Mouse (Mus musculus): ENCODE measurements at regions not wholly inside any gene's neighbourhood (a gene's known extent, or its start where the extent isn't known, plus 50 kb on each side); places are given as distances from the start of the nearest gene placed in this dataset.
A peak's percentile ranks its signal among the peaks of the same experiment; 100 is the strongest.

DNA sequence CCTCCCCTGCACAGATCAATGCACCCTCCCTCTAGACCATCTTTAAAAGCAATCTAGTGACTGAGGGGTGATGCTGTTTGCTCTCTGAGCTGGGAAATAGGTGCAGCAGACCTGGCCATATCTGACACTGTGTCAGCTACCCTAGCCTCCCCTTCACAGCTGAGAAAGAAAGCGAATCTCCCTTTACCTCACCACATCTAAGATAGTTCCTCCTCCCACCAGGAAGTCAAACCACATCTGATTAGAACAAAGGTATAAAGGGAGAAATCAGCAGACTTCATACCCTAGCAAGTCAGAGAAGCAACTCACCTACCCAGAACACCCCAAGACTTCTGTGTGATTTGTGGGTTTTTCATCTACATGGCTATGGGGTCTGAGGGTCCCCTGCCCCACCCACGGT lies 175.6 kb upstream of the Cadm1 start:
- Histone ChIP-seq H3K36me3 (ENCODE audit: control insufficient read depth, insufficient read depth, low read length) (no peaks in the 10 kb centered on the region), H3K4me3 (replicated peaks; ENCODE audit: low read depth, low read length) (no peak overlapping the region), H3K9ac (replicated peaks; ENCODE audit: low read length) (no peak overlapping the region), H3K4me1 (ENCODE audit: control insufficient read depth, insufficient read depth, low read length) (peaks cover 17% of the 10 kb centered on the region), H3K4me2 (ENCODE audit: low read length) (no peak overlapping the region), H3K9me3 (ENCODE audit: control insufficient read depth, low read length) (no peaks in the 10 kb centered on the region), H3K27ac (replicated peaks; ENCODE audit: low read depth, low read length) (no peak overlapping the region), H3K27me3 (ENCODE audit: control insufficient read depth, insufficient read depth, low read length) (no peaks in the 10 kb centered on the region)
- no peak for ATAC-seq (ENCODE audit: low FRiP score, low TSS enrichment)
- WGBS: 94% methylated on average over 2 of the region's 2 CpGs
- no peak for DNase-seq

DNA sequence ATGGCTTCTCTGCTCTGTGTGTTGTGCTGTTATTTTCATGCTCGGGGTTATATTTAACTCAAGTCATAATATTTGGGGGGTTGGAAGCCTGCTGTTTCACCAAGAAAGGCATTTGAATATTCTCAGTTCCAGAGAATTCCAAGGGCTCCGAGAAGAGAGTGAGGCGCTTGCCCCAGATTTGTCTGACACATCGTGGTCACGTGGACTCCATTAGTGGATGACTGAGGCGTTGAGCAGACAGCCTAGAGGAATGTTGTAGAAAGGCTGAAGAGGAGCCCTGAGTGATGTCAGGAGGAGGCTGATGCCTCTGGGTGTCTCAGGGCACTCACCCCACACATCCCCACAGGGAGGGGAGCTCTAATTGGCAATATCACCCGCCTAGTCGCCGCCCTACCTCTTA lies 175.1 kb upstream of the Cadm1 start:
- Histone ChIP-seq H3K4me1 (ENCODE audit: control insufficient read depth, insufficient read depth, low read length) (peaks cover 17% of the 10 kb centered on the region), H3K36me3 (ENCODE audit: control insufficient read depth, insufficient read depth, low read length) (no peaks in the 10 kb centered on the region), H3K4me2 (ENCODE audit: low read length) (no peak overlapping the region), H3K9me3 (ENCODE audit: control insufficient read depth, low read length) (no peaks in the 10 kb centered on the region), H3K4me3 (replicated peaks; ENCODE audit: low read depth, low read length) (no peak overlapping the region), H3K9ac (replicated peaks; ENCODE audit: low read length) (no peak overlapping the region), H3K27ac (replicated peaks; ENCODE audit: low read depth, low read length) (no peak overlapping the region), H3K27me3 (ENCODE audit: control insufficient read depth, insufficient read depth, low read length) (no peaks in the 10 kb centered on the region)
- 89% methylated on average over 9 of the region's 9 CpGs for WGBS
- no peak for DNase-seq
- no peak for ATAC-seq (ENCODE audit: low FRiP score, low TSS enrichment)

DNA sequence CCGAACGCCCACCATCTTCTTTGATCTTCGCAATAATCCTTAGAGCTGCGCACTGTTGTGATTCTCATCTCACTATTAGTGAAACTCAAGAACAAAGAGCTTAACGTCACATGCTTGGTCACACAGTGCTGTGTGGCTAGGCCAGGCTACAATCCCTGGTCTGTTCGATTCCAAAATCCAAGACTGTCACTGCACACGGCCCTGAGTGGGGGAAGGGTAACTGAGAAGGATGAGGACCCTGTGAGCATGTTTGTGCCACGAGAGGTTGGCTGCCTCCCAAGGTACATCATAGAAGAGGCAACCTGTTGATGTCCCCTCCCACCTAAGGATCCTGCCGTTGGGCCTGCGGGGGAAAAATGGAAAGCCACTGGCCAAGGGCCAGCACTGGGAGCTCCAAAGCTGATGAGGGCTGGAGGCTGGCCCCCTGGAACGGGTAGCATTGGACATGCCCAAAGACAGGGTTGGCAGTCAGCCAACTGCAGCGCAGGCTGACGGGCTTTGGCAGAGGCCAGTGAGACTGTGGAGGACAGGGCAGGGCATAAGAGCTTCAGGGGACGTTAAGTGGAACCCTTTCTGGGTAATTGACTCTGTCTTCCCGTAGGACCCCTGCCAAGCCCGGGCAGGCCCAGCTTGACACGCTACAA lies 172.1 kb upstream of the Cadm1 start:
- no peak overlapping the region for H3K4me3 ChIP-seq (replicated peaks; ENCODE audit: low read depth, low read length)
- DNase-seq: peak; percentile 86
- H3K27me3 ChIP-seq (ENCODE audit: control insufficient read depth, insufficient read depth, low read length): peaks cover 10% of the 10 kb centered on the region
- no peak overlapping the region for H3K27ac ChIP-seq (replicated peaks; ENCODE audit: low read depth, low read length)
- H3K4me2 ChIP-seq (ENCODE audit: low read length): no peak overlapping the region
- peaks cover 26% of the 10 kb centered on the region for H3K4me1 ChIP-seq (ENCODE audit: control insufficient read depth, insufficient read depth, low read length)
- peak; percentile 87 for ATAC-seq (ENCODE audit: low FRiP score, low TSS enrichment)
- H3K9ac ChIP-seq (replicated peaks; ENCODE audit: low read length): no peak overlapping the region
- 44% methylated on average over 17 of the region's 17 CpGs for WGBS
- H3K9me3 ChIP-seq (ENCODE audit: control insufficient read depth, low read length): no peaks in the 10 kb centered on the region
- no peaks in the 10 kb centered on the region for H3K36me3 ChIP-seq (ENCODE audit: control insufficient read depth, insufficient read depth, low read length)

DNA sequence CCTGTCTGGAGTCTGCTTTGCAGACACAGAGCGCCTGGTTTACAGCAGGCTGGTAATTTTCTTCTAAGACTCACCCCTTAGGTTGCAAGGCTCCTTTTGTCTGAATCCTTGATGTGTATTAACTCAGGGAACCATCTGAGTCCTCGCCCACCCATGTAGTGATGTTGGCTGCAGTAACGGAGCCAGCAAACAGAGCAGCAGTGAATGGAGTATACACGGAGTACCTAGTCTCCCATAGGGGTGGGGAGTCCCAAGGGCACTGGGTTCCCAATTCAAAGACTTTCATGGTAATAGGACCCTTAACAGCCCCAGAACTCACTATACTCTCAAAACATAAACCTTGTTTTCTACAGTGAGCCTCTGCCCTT lies 171.6 kb upstream of the Cadm1 start:
- peaks cover 10% of the 10 kb centered on the region for H3K27me3 ChIP-seq (ENCODE audit: control insufficient read depth, insufficient read depth, low read length)
- ATAC-seq (ENCODE audit: low FRiP score, low TSS enrichment) (0 out of 2 replicates have a peak, but pooled peaks have one; percentile 9), DNase-seq (no peak)
- WGBS: 45% methylated on average over 4 of the region's 4 CpGs
- H3K4me1 ChIP-seq (ENCODE audit: control insufficient read depth, insufficient read depth, low read length): peaks cover 26% of the 10 kb centered on the region
- no peak overlapping the region for H3K4me2 ChIP-seq (ENCODE audit: low read length)
- no peak overlapping the region for H3K9ac ChIP-seq (replicated peaks; ENCODE audit: low read length)
- no peak overlapping the region for H3K4me3 ChIP-seq (replicated peaks; ENCODE audit: low read depth, low read length)
- no peaks in the 10 kb centered on the region for H3K36me3 ChIP-seq (ENCODE audit: control insufficient read depth, insufficient read depth, low read length)
- no peaks in the 10 kb centered on the region for H3K9me3 ChIP-seq (ENCODE audit: control insufficient read depth, low read length)
- no peak overlapping the region for H3K27ac ChIP-seq (replicated peaks; ENCODE audit: low read depth, low read length)

DNA sequence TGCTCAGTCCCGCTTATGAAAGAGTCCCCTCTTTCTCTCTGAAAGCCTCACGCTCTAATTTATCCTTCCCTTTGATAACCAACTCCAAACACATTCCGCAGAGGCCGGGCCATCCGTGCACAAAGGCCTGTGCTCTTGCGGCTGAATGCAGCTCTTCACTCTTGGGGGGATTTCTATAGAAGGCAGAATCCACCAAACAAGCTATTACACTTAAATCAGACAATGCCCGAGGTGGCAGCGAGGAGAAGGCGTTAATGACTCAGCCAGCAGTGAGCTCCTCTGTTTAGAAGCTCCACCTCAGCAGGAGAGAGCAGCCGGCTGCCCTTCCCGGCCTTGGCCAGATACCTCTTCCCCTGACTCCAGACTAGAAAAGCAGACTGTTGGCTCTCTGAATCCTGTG lies 166.9 kb upstream of the Cadm1 start:
- WGBS: 2% methylated on average over 11 of the region's 11 CpGs
- ATAC-seq (ENCODE audit: low FRiP score, low TSS enrichment) (no peak), DNase-seq (peak; percentile 60)
- H3K36me3 ChIP-seq (ENCODE audit: control insufficient read depth, insufficient read depth, low read length): no peaks in the 10 kb centered on the region
- H3K4me3 ChIP-seq (replicated peaks; ENCODE audit: low read depth, low read length): no peak overlapping the region
- no peak overlapping the region for H3K27ac ChIP-seq (replicated peaks; ENCODE audit: low read depth, low read length)
- peaks cover 32% of the 10 kb centered on the region for H3K4me1 ChIP-seq (ENCODE audit: control insufficient read depth, insufficient read depth, low read length)
- H3K9ac ChIP-seq (replicated peaks; ENCODE audit: low read length): no peak overlapping the region
- H3K9me3 ChIP-seq (ENCODE audit: control insufficient read depth, low read length): no peaks in the 10 kb centered on the region
- H3K4me2 ChIP-seq (ENCODE audit: low read length): no peak overlapping the region
- peaks cover 16% of the 10 kb centered on the region for H3K27me3 ChIP-seq (ENCODE audit: control insufficient read depth, insufficient read depth, low read length)

DNA sequence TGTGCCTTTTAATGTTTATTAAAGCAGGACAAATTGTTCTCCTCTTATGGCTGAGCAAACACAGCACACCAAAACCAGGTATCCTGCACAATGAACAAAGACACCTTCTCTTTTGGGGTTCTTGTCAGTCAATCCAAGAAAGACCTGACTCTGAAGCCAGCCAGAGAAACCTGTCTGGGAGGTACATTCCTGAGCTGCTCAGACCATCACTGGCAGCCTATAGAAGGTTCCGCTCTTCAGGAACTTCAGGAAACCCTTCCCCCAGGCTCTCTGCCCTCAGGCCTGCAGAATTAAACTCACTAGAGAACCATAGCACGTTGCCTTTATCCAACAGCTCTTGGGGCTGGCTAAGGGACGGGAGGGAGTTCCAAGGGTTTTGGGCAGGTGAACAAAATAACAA lies 165.2 kb upstream of the Cadm1 start:
- Histone ChIP-seq H3K27me3 (ENCODE audit: control insufficient read depth, insufficient read depth, low read length) (peaks cover 16% of the 10 kb centered on the region), H3K4me1 (ENCODE audit: control insufficient read depth, insufficient read depth, low read length) (peaks cover 37% of the 10 kb centered on the region), H3K4me3 (replicated peaks; ENCODE audit: low read depth, low read length) (no peak overlapping the region), H3K36me3 (ENCODE audit: control insufficient read depth, insufficient read depth, low read length) (no peaks in the 10 kb centered on the region), H3K9ac (replicated peaks; ENCODE audit: low read length) (no peak overlapping the region), H3K27ac (replicated peaks; ENCODE audit: low read depth, low read length) (no peak overlapping the region), H3K9me3 (ENCODE audit: control insufficient read depth, low read length) (no peaks in the 10 kb centered on the region), H3K4me2 (ENCODE audit: low read length) (no peak overlapping the region)
- ATAC-seq (ENCODE audit: low FRiP score, low TSS enrichment) (no peak), DNase-seq (no peak)
- 75% methylated on average over 3 of the region's 3 CpGs for WGBS

DNA sequence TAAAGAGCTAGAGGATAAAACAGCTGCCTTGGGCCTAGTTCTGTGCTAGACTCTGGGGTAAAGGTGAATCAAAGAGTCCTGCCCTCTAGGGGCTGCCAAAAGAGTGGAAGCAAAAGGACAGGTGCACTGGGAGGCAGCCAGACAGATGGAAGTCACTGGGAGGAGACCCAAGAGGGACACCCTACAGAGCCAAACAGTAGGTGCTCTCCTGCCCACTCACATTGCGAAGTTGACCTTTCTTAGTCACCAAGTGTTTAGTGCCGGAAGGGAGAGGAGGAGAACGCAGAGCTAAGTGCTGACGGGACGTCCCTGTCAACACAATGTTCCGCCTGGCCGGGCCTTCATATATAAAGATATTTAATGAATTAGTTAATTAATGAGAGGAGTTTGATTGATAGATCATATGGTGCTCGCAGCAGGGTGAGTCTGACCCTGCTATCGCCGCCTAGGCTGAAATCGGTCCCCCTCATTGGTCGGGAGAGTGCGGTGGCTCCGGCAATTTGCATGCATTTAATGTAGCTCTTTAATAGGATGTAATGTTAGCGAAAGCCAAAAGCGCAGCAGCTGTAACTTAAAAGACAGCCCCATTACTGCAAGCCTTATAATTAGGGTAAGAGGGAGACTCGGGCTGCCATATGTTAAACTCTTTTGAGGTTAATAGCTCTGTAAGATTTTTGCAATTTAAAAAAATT lies 162.6 kb upstream of the Cadm1 start:
- H3K9ac ChIP-seq (replicated peaks; ENCODE audit: low read length): no peak overlapping the region
- H3K9me3 ChIP-seq (ENCODE audit: control insufficient read depth, low read length): no peaks in the 10 kb centered on the region
- ATAC-seq (ENCODE audit: low FRiP score, low TSS enrichment) (peak; percentile 55), DNase-seq (peak; percentile 75)
- H3K36me3 ChIP-seq (ENCODE audit: control insufficient read depth, insufficient read depth, low read length): no peaks in the 10 kb centered on the region
- H3K27ac ChIP-seq (replicated peaks; ENCODE audit: low read depth, low read length): no peak overlapping the region
- peaks cover 31% of the 10 kb centered on the region for H3K4me1 ChIP-seq (ENCODE audit: control insufficient read depth, insufficient read depth, low read length)
- H3K4me2 ChIP-seq (ENCODE audit: low read length): peak overlapping the region; percentile 63
- 6% methylated on average over 17 of the region's 17 CpGs for WGBS
- H3K4me3 ChIP-seq (replicated peaks; ENCODE audit: low read depth, low read length): peak overlapping the region; percentile 30
- H3K27me3 ChIP-seq (ENCODE audit: control insufficient read depth, insufficient read depth, low read length): peaks cover 8% of the 10 kb centered on the region; the same call in 1 of the 2 replicates

DNA sequence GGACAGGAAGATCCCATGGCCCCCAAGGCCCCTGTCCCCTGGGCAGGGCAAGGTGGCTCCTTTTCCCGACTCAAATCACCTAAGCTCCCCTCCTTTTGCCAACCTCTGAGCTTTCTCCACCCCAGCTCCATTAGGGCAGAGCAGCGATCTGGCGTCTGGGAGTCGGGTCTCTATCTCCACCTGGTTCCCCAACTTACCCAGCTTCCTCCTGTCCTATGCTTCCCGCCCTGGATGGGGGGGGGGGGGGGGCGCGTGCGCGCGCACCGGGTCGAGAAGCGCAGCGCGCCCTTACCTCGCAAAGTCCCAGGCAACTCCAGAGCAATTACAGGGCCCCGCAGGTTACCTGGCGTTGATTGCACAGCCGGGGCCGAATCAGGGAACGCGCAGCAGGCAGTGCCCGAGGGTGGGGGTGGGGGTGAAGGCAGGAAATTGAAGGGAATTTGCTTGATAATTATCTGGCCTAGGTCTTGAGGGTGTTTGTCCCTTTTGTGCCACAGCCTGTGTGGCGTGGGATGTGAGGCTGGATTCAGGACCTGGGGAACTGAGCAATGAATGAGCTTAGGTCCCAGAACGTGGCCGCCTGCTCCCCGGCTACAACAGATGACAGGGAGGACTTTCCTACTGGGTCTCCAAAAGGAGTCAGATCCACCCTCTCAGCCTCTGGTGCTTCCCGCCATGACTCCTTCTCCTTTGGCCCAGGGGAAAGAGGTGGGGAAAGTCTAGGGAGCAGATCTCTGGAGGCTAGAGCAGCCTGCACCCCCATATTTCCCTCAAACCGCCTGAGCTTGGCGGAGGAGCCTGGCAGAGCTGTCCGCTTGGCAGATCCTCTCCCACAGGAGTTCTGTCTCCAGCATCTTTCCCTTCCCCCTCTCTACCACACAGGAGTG lies 161.7 kb upstream of the Cadm1 start:
- Histone ChIP-seq H3K4me1 (ENCODE audit: control insufficient read depth, insufficient read depth, low read length) (peaks cover 22% of the 10 kb centered on the region), H3K36me3 (ENCODE audit: control insufficient read depth, insufficient read depth, low read length) (no peaks in the 10 kb centered on the region), H3K9me3 (ENCODE audit: control insufficient read depth, low read length) (no peaks in the 10 kb centered on the region), H3K4me2 (ENCODE audit: low read length) (peak overlapping the region; percentile 63), H3K27ac (replicated peaks; ENCODE audit: low read depth, low read length) (0 out of 2 replicates have a peak overlapping the region, but pooled peaks have one; percentile 41), H3K9ac (replicated peaks; ENCODE audit: low read length) (no peak overlapping the region), H3K4me3 (replicated peaks; ENCODE audit: low read depth, low read length) (peak overlapping the region; percentile 30), H3K27me3 (ENCODE audit: control insufficient read depth, insufficient read depth, low read length) (peaks cover 5% of the 10 kb centered on the region; the same call in 1 of the 2 replicates)
- DNase-seq (peak; percentile 44), ATAC-seq (ENCODE audit: low FRiP score, low TSS enrichment) (peak; percentile 64; the same call in 1 of the 2 replicates)
- 4% methylated on average over 31 of the region's 31 CpGs for WGBS
